Mouse (Mus musculus): ENCODE data around the gene Tbpl1. TPM values are rescaled to one million over a fixed set of nuclear protein-coding genes. Genes with fewer than 3 reads are reported as not detected.

Gene Tbpl1
- 10 to 100 TPM; 20.8 to 23.0 TPM for total RNA-seq (2021)
- polyA plus RNA-seq (2012; rRNA removed): 15.1 and 15.3 TPM in 2 replicates
- long read RNA-seq, transcript Tbpl1-202 (7 exons, 2,873 nt): major isoform, 16 of 23 reads
- long read RNA-seq, partial matches to known transcripts: 0 of 23 reads
- long read RNA-seq, other reads (novel, unspliced or antisense): 7 of 23 reads

DNA sequence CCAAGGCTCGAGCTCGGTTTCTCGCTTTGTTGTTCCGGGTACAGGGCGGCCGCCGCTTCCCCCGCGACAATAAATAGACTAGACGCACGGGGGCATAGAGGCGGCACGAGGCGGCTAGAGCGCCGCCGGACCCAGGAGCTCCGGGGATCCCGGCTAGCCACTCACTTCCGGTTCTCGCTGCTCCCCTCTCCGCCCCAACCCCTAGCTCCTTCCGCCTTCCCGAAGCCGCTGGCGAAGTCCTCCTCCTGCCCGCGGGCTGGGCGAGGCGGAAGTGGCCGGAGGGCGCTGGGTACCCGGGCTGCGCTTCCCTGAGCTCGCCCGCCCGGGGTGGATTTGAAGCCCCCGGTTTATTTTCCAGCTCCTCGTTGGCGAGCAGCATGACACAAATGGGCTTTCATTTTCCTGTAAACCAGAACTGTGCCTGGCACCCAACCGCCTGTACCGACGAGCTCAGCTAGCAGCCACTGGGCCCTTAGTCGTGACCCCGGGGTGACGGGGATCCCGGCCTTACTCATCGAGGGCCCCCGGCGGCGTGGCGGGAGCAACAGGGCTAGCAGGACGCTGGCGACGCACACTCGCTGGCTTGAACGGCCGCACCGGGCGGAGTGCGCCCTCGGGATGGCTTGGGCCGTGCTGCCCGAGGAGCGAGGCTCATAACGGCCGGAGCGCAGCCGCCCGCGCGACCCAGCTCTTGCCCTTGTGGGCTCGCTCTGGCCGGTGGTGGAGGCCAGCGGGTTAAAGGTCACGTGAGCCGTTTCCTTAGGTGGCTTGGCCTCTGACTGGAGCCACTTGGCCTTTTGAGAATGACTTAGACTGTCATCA lies at the start of gene Tbpl1:
Gene Tbpl1, minus strand, starts transcription at position 667 of the 822 bp plus-strand sequence.
- intact Hi-C loops (cut with DNase I): loop anchor here (10.0 kb wide), 1 partner anchor 587 kb away; the partner anchor contains the start of gene E030030I06Rik
- Histone ChIP-seq H3K36me3 (ENCODE audit: control insufficient read depth, insufficient read depth, low read length) (peaks cover 3% of the 10 kb centered on the region; the same call in 1 of the 2 replicates), H3K4me1 (ENCODE audit: control insufficient read depth, insufficient read depth, low read length) (peaks cover 9% of the 10 kb centered on the region), H3K27ac (peak within 1 kb of the TSS; percentile 99), H3K79me2 (replicated peaks; ENCODE audit: control insufficient read depth, insufficient read depth, low read length) (peaks cover 12% of the 10 kb centered on the region), H3K27me3 (ENCODE audit: control insufficient read depth, insufficient read depth, low read length) (no peaks in the 10 kb centered on the region), H3K9ac (ENCODE audit: low read depth, low read length) (peak within 1 kb of the TSS; percentile 100), H3K4me3 (peak within 1 kb of the TSS; percentile 93)
- TF ChIP-seq EP300 (IDR thresholded peaks at IDR 0.05; ENCODE audit: insufficient read depth, low read depth, low read length): no peak
- peak; percentile 52 for TF ChIP-seq CTCF (IDR thresholded peaks at IDR 0.05)
- TF ChIP-seq POLR2A (IDR thresholded peaks at IDR 0.05; ENCODE audit: insufficient read depth, low read depth, low read length): peak; percentile 85
- under 1% methylated on average over 77 of the region's 77 CpGs for WGBS
- DNase-seq: peak; percentile 97 to 98

DNA sequence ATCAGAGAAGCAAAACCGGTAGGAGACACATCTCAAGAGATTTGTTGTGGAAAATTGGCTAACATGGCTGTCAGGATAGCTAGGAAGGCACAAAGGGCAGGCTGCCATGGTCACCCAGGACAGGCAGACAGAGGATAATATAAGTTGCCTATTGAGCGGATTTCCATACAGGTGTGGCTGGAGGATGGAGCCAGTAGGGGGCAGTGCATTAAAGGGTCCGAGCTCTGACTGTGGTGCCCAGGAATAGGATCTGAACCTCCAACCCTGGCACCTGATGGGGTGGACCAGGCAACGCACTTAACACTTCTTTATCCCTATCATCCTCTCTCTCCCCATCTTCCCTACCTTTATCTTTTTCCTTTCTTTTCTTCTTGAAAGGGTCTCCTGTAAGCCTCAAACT lies 49.7 kb upstream of the Tbpl1 start:
- no peak overlapping the region for H3K27ac ChIP-seq
- no peak for TF ChIP-seq POLR2A (IDR thresholded peaks at IDR 0.05; ENCODE audit: insufficient read depth, low read depth, low read length)
- peak; percentile 56 for TF ChIP-seq CTCF (IDR thresholded peaks at IDR 0.05)
- TF ChIP-seq EP300 (IDR thresholded peaks at IDR 0.05; ENCODE audit: insufficient read depth, low read depth, low read length): no peak
- H3K4me3 ChIP-seq: no peak overlapping the region
- 39% methylated on average over 4 of the region's 4 CpGs for WGBS
- intact Hi-C loops (cut with DNase I): loop anchor here (2.0 kb wide), 1 partner anchor 299 kb away; no protein-coding TSS in a partner anchor
- H3K4me1 ChIP-seq (ENCODE audit: control insufficient read depth, insufficient read depth, low read length): no peaks in the 10 kb centered on the region
- no peaks in the 10 kb centered on the region for H3K79me2 ChIP-seq (replicated peaks; ENCODE audit: control insufficient read depth, insufficient read depth, low read length)
- no peak overlapping the region for H3K9ac ChIP-seq (ENCODE audit: low read depth, low read length)
- no peaks in the 10 kb centered on the region for H3K27me3 ChIP-seq (ENCODE audit: control insufficient read depth, insufficient read depth, low read length)
- H3K36me3 ChIP-seq (ENCODE audit: control insufficient read depth, insufficient read depth, low read length): no peaks in the 10 kb centered on the region
- DNase-seq: no peak

GRCm38 (mm10) chr10:22777939-22778338 lies 46.2 kb upstream of the Tbpl1 start:
- H3K4me1 ChIP-seq (ENCODE audit: control insufficient read depth, insufficient read depth, low read length): no peaks in the 10 kb centered on the region
- intact Hi-C loops (cut with DNase I): loop anchor here (5.0 kb wide), 2 partner anchors 161 to 201 kb away; no protein-coding TSS in a partner anchor
- DNase-seq: peak; percentile 22 to 33
- H3K36me3 ChIP-seq (ENCODE audit: control insufficient read depth, insufficient read depth, low read length): no peaks in the 10 kb centered on the region
- H3K27me3 ChIP-seq (ENCODE audit: control insufficient read depth, insufficient read depth, low read length): no peaks in the 10 kb centered on the region
- H3K4me3 ChIP-seq: no peak overlapping the region
- H3K79me2 ChIP-seq (replicated peaks; ENCODE audit: control insufficient read depth, insufficient read depth, low read length): no peaks in the 10 kb centered on the region
- H3K27ac ChIP-seq: no peak overlapping the region
- H3K9ac ChIP-seq (ENCODE audit: low read depth, low read length): no peak overlapping the region
- WGBS: 18% methylated on average over 5 of the region's 5 CpGs
- peak; percentile 56 for TF ChIP-seq CTCF (IDR thresholded peaks at IDR 0.05)
- TF ChIP-seq EP300 (IDR thresholded peaks at IDR 0.05; ENCODE audit: insufficient read depth, low read depth, low read length): no peak

DNA sequence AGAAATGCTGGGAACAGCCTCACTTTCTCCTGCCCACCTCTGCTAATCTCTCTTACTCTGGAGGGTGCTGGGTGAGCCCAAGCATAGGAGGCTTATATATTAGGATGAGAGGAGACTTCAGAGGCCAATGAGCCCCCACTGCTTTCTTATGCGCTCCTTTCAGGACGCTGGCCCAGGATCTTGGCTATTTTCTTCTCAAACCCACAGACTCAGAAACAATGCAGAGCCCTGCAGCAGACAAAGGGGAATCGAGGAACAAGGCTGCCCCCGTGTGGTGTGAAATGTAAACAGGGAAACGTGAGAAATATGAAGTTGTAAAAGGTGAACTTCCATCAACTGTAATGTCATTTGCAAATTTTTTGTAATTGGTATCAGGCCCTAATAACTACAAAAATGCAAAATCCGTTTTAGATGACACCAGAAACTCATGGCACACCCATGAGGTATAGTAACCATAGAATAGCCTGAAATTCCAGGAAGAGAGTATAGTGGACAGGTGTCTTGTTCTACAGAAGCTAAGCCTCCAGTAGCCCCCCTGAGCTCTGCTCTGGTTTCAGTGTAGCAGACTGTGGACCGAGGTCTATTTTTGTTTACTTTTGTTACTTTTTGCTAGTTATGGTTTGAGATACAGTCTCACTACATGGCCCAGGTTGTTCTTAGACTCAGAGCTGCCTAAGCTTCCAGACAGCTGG lies 44.4 kb upstream of the Tbpl1 start:
- Histone ChIP-seq H3K79me2 (replicated peaks; ENCODE audit: control insufficient read depth, insufficient read depth, low read length) (no peaks in the 10 kb centered on the region), H3K27ac (no peak overlapping the region), H3K4me1 (ENCODE audit: control insufficient read depth, insufficient read depth, low read length) (no peaks in the 10 kb centered on the region), H3K9ac (ENCODE audit: low read depth, low read length) (no peak overlapping the region), H3K36me3 (ENCODE audit: control insufficient read depth, insufficient read depth, low read length) (no peaks in the 10 kb centered on the region), H3K4me3 (no peak overlapping the region), H3K27me3 (ENCODE audit: control insufficient read depth, insufficient read depth, low read length) (no peaks in the 10 kb centered on the region)
- intact Hi-C loops (cut with DNase I): loop anchor here (5.0 kb wide), 2 partner anchors 159 to 199 kb away; no protein-coding TSS in a partner anchor
- peak; percentile 23 to 48 for DNase-seq
- TF ChIP-seq CTCF (IDR thresholded peaks at IDR 0.05) (peak; percentile 73), EP300 (IDR thresholded peaks at IDR 0.05; ENCODE audit: insufficient read depth, low read depth, low read length) (no peak)
- 13% methylated on average over 7 of the region's 7 CpGs for WGBS

DNA sequence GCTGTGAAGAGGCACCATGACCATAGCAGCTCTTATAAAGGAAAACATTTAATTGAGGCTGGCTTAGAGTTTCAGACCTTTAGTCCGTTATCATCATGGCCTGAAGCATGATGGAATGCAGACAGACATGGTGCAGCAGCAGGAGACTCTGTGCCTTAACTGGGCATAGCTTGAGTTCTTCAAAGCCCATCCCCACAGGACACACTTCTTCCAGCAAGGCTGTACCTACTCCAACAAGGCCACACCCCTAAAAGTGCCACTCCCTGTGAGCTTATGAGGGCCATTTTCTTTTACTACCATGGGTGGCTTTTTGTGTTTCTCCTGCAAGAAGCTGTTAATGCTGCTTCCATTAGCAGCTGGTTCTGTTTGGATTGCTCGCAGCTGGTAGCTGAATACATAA lies 43.7 kb upstream of the Tbpl1 start:
- H3K36me3 ChIP-seq (ENCODE audit: control insufficient read depth, insufficient read depth, low read length): no peaks in the 10 kb centered on the region
- no peak for TF ChIP-seq POLR2A (IDR thresholded peaks at IDR 0.05; ENCODE audit: insufficient read depth, low read depth, low read length)
- no peak for TF ChIP-seq CTCF (IDR thresholded peaks at IDR 0.05)
- no peak for TF ChIP-seq EP300 (IDR thresholded peaks at IDR 0.05; ENCODE audit: insufficient read depth, low read depth, low read length)
- intact Hi-C loops (cut with DNase I): loop anchor here (5.0 kb wide), 2 partner anchors 158 to 198 kb away; no protein-coding TSS in a partner anchor
- no peaks in the 10 kb centered on the region for H3K4me1 ChIP-seq (ENCODE audit: control insufficient read depth, insufficient read depth, low read length)
- no peak overlapping the region for H3K4me3 ChIP-seq
- no peak for DNase-seq
- WGBS: 84% methylated on average over 2 of the region's 2 CpGs
- no peak overlapping the region for H3K27ac ChIP-seq
- no peak overlapping the region for H3K9ac ChIP-seq (ENCODE audit: low read depth, low read length)
- no peaks in the 10 kb centered on the region for H3K27me3 ChIP-seq (ENCODE audit: control insufficient read depth, insufficient read depth, low read length)
- H3K79me2 ChIP-seq (replicated peaks; ENCODE audit: control insufficient read depth, insufficient read depth, low read length): no peaks in the 10 kb centered on the region
